Mouse (Mus musculus) embryonic facial prominence, embryonic 12.5 days (tissue): ENCODE measurements around the gene Chrm2. TPM values are rescaled to one million over a fixed set of nuclear protein-coding genes. Genes with fewer than 3 reads are reported as not detected.

ENCODE experiments used
- ATAC-seq: fragments of 200-750 bp; cut with Nextera tagmentation; 2 replicates; pipeline ENCODE4 v1.8.0; 2017; ENCODE audit not compliant: insufficient number of reproducible peaks, insufficient read depth, low FRiP score, low TSS enrichment
- H3K27ac ChIP-seq: fragments of 300-500 bp; sonication (generic); 2 replicates; pipeline ENCODE4 v1.5.1; 2016; ENCODE audit warnings: mild to moderate bottlenecking
- H3K27me3 ChIP-seq: fragments of 300-500 bp; sonication (generic); 2 replicates; pipeline ENCODE4 v1.6.1; 2016; ENCODE audit warnings: mild to moderate bottlenecking, moderate library complexity
- H3K36me3 ChIP-seq: fragments of 300-500 bp; sonication (generic); 2 replicates; pipeline ENCODE4 v1.6.1; 2016; ENCODE audit warnings: mild to moderate bottlenecking
- H3K4me1 ChIP-seq: fragments of 300-500 bp; sonication (generic); 2 replicates; pipeline ENCODE4 v1.6.1; 2016
- H3K4me2 ChIP-seq: fragments of 300-500 bp; sonication (generic); replicated peaks from 2 replicates; pipeline ENCODE4 v1.6.1; 2016; ENCODE audit warnings: mild to moderate bottlenecking, moderate library complexity
- H3K4me3 ChIP-seq: fragments of 300-500 bp; sonication (generic); 2 replicates; pipeline ENCODE4 v1.5.1; 2016; ENCODE audit warnings: mild to moderate bottlenecking
- H3K9ac ChIP-seq: fragments of 300-500 bp; sonication (generic); 2 replicates; pipeline ENCODE4 v1.6.1; 2016; ENCODE audit warnings: mild to moderate bottlenecking, moderate library complexity
- H3K9me3 ChIP-seq: fragments of 300-500 bp; sonication (generic); 2 replicates; pipeline ENCODE4 v1.6.1; 2016; ENCODE audit warnings: mild to moderate bottlenecking, moderate library complexity
- WGBS: fragments of 180-500 bp; shearing (Covaris S2); methylation state at CpG from one replicate; pipeline ENCODE4 v1.1.7; 2016; 5-methylcytosine and 5-hydroxymethylcytosine counted together
- polyA plus RNA-seq: library from polyadenylated mRNA; unstranded; fragments of >200 nt; fragmentation: Nextera tagmentation; extraction: Ambion mirVana; gene quantifications from 2 replicates; pipeline ENCODE4 v1.2.1, GENCODE M21; 2016

Gene Chrm2
- 0.51 and 0.56 TPM in 2 replicates for polyA plus RNA-seq

GRCm38 (mm10) chr6:36387612-36388400 lies at the start of gene Chrm2:
Gene Chrm2, plus strand, starts transcription at chr6:36388084.
- Histone ChIP-seq H3K27ac (no peak within 1 kb of the TSS), H3K9ac (peak within 1 kb of the TSS; percentile 34), H3K36me3 (no peaks in the 10 kb centered on the region), H3K4me3 (peak within 1 kb of the TSS; percentile 43), H3K9me3 (no peaks in the 10 kb centered on the region), H3K27me3 (peaks cover 40% of the 10 kb centered on the region), H3K4me2 (peak within 1 kb of the TSS; percentile 95), H3K4me1 (0 out of 2 replicates have a peak, but pooled peaks cover 7% of the 10 kb centered on the region)
- 4% methylated on average over 30 of the region's 30 CpGs for WGBS
- no peak for ATAC-seq

GRCm38 (mm10) chr6:36373983-36374382 lies 13.9 kb upstream of the Chrm2 start:
- Histone ChIP-seq H3K4me1 (no peaks in the 10 kb centered on the region), H3K27me3 (no peaks in the 10 kb centered on the region), H3K9ac (no peak overlapping the region), H3K9me3 (no peaks in the 10 kb centered on the region), H3K27ac (no peak overlapping the region), H3K4me3 (no peak overlapping the region), H3K36me3 (no peaks in the 10 kb centered on the region), H3K4me2 (no peak overlapping the region)
- WGBS, result 77% methylated on average over 2 of the region's 2 CpGs
- ATAC-seq, result no peak

GRCm38 (mm10) chr6:36377936-36378335 lies 9.9 kb upstream of the Chrm2 start:
- Histone ChIP-seq H3K4me1 (no peaks in the 10 kb centered on the region), H3K36me3 (no peaks in the 10 kb centered on the region), H3K4me3 (no peak overlapping the region), H3K4me2 (no peak overlapping the region), H3K9me3 (no peaks in the 10 kb centered on the region), H3K27me3 (no peaks in the 10 kb centered on the region), H3K9ac (no peak overlapping the region), H3K27ac (no peak overlapping the region)
- ATAC-seq, result no peak
- WGBS, result 65% methylated on average over 4 of the region's 4 CpGs

- Histone ChIP-seq H3K4me2 (no peak overlapping the region), H3K4me1 (0 out of 2 replicates have a peak, but pooled peaks cover 6% of the 10 kb centered on the region), H3K9me3 (no peaks in the 10 kb centered on the region), H3K4me3 (no peak overlapping the region), H3K36me3 (no peaks in the 10 kb centered on the region), H3K27me3 (peaks cover 20% of the 10 kb centered on the region), H3K9ac (no peak overlapping the region), H3K27ac (no peak overlapping the region)
- 48% methylated on average over 3 of the region's 3 CpGs for WGBS
- ATAC-seq, result no peak
These were observed 3.8 kb upstream of the Chrm2 start for GRCm38 (mm10) chr6:36384102-36384501.

GRCm38 (mm10) chr6:36388401-36389259 lies 746 bp downstream of the Chrm2 start:
- Histone ChIP-seq H3K27me3 (peaks cover 40% of the 10 kb centered on the region), H3K27ac (no peak overlapping the region), H3K4me2 (peak overlapping the region; percentile 95), H3K4me3 (peak overlapping the region; percentile 43), H3K9me3 (no peaks in the 10 kb centered on the region), H3K9ac (peak overlapping the region; percentile 34), H3K4me1 (0 out of 2 replicates have a peak, but pooled peaks cover 7% of the 10 kb centered on the region), H3K36me3 (no peaks in the 10 kb centered on the region)
- under 1% methylated on average over 36 of the region's 36 CpGs for WGBS
- ATAC-seq, result peak; percentile 35; the same call in 1 of the 2 replicates

- H3K27ac ChIP-seq, result no peak overlapping the region
- H3K4me1 ChIP-seq, result 0 out of 2 replicates have a peak, but pooled peaks cover 7% of the 10 kb centered on the region
- peak overlapping the region; percentile 43 for H3K4me3 ChIP-seq
- ATAC-seq, result no peak
- H3K36me3 ChIP-seq, result no peaks in the 10 kb centered on the region
- H3K9ac ChIP-seq, result no peak overlapping the region
- H3K9me3 ChIP-seq, result no peaks in the 10 kb centered on the region
- peak overlapping the region; percentile 95 for H3K4me2 ChIP-seq
- H3K27me3 ChIP-seq, result peaks cover 40% of the 10 kb centered on the region
- WGBS, result 26% methylated on average over 20 of the region's 20 CpGs
These were observed 1.5 kb downstream of the Chrm2 start for GRCm38 (mm10) chr6:36389260-36389965.

- Histone ChIP-seq H3K9ac (no peak overlapping the region), H3K9me3 (no peaks in the 10 kb centered on the region), H3K27ac (no peak overlapping the region), H3K4me1 (0 out of 2 replicates have a peak, but pooled peaks cover 5% of the 10 kb centered on the region), H3K4me2 (no peak overlapping the region), H3K4me3 (no peak overlapping the region), H3K36me3 (no peaks in the 10 kb centered on the region), H3K27me3 (peaks cover 24% of the 10 kb centered on the region)
- WGBS, result 62% methylated on average over 4 of the region's 4 CpGs
- ATAC-seq, result no peak
These were observed 5.8 kb downstream of the Chrm2 start for GRCm38 (mm10) chr6:36393705-36394104.

- H3K27me3 ChIP-seq, result no peaks in the 10 kb centered on the region
- no peaks in the 10 kb centered on the region for H3K36me3 ChIP-seq
- H3K4me3 ChIP-seq, result no peak overlapping the region
- no peaks in the 10 kb centered on the region for H3K9me3 ChIP-seq
- no peak overlapping the region for H3K27ac ChIP-seq
- no peaks in the 10 kb centered on the region for H3K4me1 ChIP-seq
- no peak overlapping the region for H3K4me2 ChIP-seq
- no peak overlapping the region for H3K9ac ChIP-seq
- no peak for ATAC-seq
- 76% methylated on average over 5 of the region's 5 CpGs for WGBS
These were observed 17.3 kb downstream of the Chrm2 start for GRCm38 (mm10) chr6:36405139-36405538.

- ATAC-seq, result no peak
These were observed 21.1 kb downstream of the Chrm2 start for GRCm38 (mm10) chr6:36409016-36409415.

GRCm38 (mm10) chr6:36410057-36410456 lies 22.2 kb downstream of the Chrm2 start:
- 84% methylated on average over 2 of the region's 2 CpGs for WGBS

More at GRCm38 (mm10) chr6:36409016-36409415, 21.1 kb downstream of the Chrm2 start:
- no peak overlapping the region for H3K27ac ChIP-seq
- no peak overlapping the region for H3K9ac ChIP-seq
- no peaks in the 10 kb centered on the region for H3K36me3 ChIP-seq
- H3K27me3 ChIP-seq, result no peaks in the 10 kb centered on the region
- H3K4me3 ChIP-seq, result no peak overlapping the region
- H3K4me2 ChIP-seq, result no peak overlapping the region
- H3K4me1 ChIP-seq, result no peaks in the 10 kb centered on the region
- H3K9me3 ChIP-seq, result no peaks in the 10 kb centered on the region

GRCm38 (mm10) chr6:36419716-36420115 lies 31.8 kb downstream of the Chrm2 start:
- no peaks in the 10 kb centered on the region for H3K9me3 ChIP-seq
- no peaks in the 10 kb centered on the region for H3K27me3 ChIP-seq
- no peaks in the 10 kb centered on the region for H3K4me1 ChIP-seq
- H3K36me3 ChIP-seq, result no peaks in the 10 kb centered on the region
- H3K27ac ChIP-seq, result no peak overlapping the region
- no peak overlapping the region for H3K4me2 ChIP-seq
- no peak for ATAC-seq
- H3K9ac ChIP-seq, result no peak overlapping the region
- WGBS, result 64% methylated on average over 2 of the region's 2 CpGs
- no peak overlapping the region for H3K4me3 ChIP-seq

More at GRCm38 (mm10) chr6:36410057-36410456, 22.2 kb downstream of the Chrm2 start:
- H3K36me3 ChIP-seq, result no peaks in the 10 kb centered on the region
- no peak overlapping the region for H3K4me2 ChIP-seq
- H3K4me3 ChIP-seq, result no peak overlapping the region
- H3K9me3 ChIP-seq, result no peaks in the 10 kb centered on the region
- H3K4me1 ChIP-seq, result no peaks in the 10 kb centered on the region
- no peak overlapping the region for H3K9ac ChIP-seq
- H3K27ac ChIP-seq, result no peak overlapping the region
- ATAC-seq, result no peak
- H3K27me3 ChIP-seq, result no peaks in the 10 kb centered on the region
